Mouse (Mus musculus) testis, postnatal 14 days (tissue): ENCODE data around the gene Ncapd2.

ENCODE experiments used
- DNase-seq: peaks from one replicate; pipeline ENCODE4 v3.0.0; 2021; ENCODE audit warnings: low spot score

The Ncapd2 gene

GRCm38 (mm10) chr6:125213715-125214114, 22.2 kb upstream of the Ncapd2 start:
- no peak for DNase-seq

GRCm38 (mm10) chr6:125213129-125213528, 21.6 kb upstream of the Ncapd2 start:
- DNase-seq: no peak

GRCm38 (mm10) chr6:125212621-125213020, 21.1 kb upstream of the Ncapd2 start:
- DNase-seq: no peak

- no peak for DNase-seq
These were observed 18.9 kb upstream of the Ncapd2 start for GRCm38 (mm10) chr6:125210436-125210835.

GRCm38 (mm10) chr6:125197166-125197565, 5.7 kb upstream of the Ncapd2 start:
- no peak for DNase-seq

GRCm38 (mm10) chr6:125196301-125196700, 4.8 kb upstream of the Ncapd2 start:
- DNase-seq: no peak

GRCm38 (mm10) chr6:125195541-125196075, 4.1 kb upstream of the Ncapd2 start:
- DNase-seq: no peak

- DNase-seq: no peak
These were observed 1.9 kb upstream of the Ncapd2 start for GRCm38 (mm10) chr6:125193390-125193789.

GRCm38 (mm10) chr6:125192841-125193240, 1.3 kb upstream of the Ncapd2 start:
- DNase-seq: no peak

GRCm38 (mm10) chr6:125192016-125192714, 664 bp upstream of the Ncapd2 start:
- peak; percentile 96 for DNase-seq

GRCm38 (mm10) chr6:125190816-125191215, 685 bp downstream of the Ncapd2 start:
- DNase-seq: no peak

- no peak for DNase-seq
These were observed 5.3 kb downstream of the Ncapd2 start for GRCm38 (mm10) chr6:125186203-125186602.

- DNase-seq: no peak
These were observed 9.4 kb downstream of the Ncapd2 start for GRCm38 (mm10) chr6:125182133-125182532.

GRCm38 (mm10) chr6:125179601-125180000, 11.9 kb downstream of the Ncapd2 start:
- no peak for DNase-seq

- DNase-seq: no peak
These were observed 16.0 kb downstream of the Ncapd2 start for GRCm38 (mm10) chr6:125175469-125175868.

GRCm38 (mm10) chr6:125173256-125173655, 18.2 kb downstream of the Ncapd2 start:
- DNase-seq: no peak

- DNase-seq: no peak
These were observed 19.0 kb downstream of the Ncapd2 start for GRCm38 (mm10) chr6:125172474-125172873.

- DNase-seq: no peak
These were observed 21.3 kb downstream of the Ncapd2 start for GRCm38 (mm10) chr6:125170194-125170593.

GRCm38 (mm10) chr6:125168086-125168485, 23.4 kb downstream of the Ncapd2 start:
- DNase-seq: no peak

GRCm38 (mm10) chr6:125166861-125167650, 24.4 kb downstream of the Ncapd2 start:
- no peak for DNase-seq

GRCm38 (mm10) chr6:125166051-125166751, 25.3 kb downstream of the Ncapd2 start, which contains the start of gene Gapdh:
Gene Gapdh, minus strand, starts transcription at chr6:125166467.
- peak; percentile 80 for DNase-seq

GRCm38 (mm10) chr6:125165328-125165891, 26.1 kb downstream of the Ncapd2 start:
- peak; percentile 94 for DNase-seq
